Mouse (Mus musculus): ENCODE data around the gene Zfpl1. TPM values are rescaled to one million over a fixed set of nuclear protein-coding genes. Genes with fewer than 3 reads are reported as not detected.

Gene Zfpl1
- total RNA-seq, 2 experiments from 2014 or later, result 15.3 to 29.2 TPM

GRCm38 (mm10) chr19:6102169-6102853, 17.6 kb upstream of the Zfpl1 start:
- no peak for ATAC-seq (ENCODE audit: poor library complexity, severe bottlenecking)

GRCm38 (mm10) chr19:6101186-6101585, 16.4 kb upstream of the Zfpl1 start:
- ATAC-seq (ENCODE audit: poor library complexity, severe bottlenecking), result no peak

GRCm38 (mm10) chr19:6097847-6098246, 13.1 kb upstream of the Zfpl1 start:
- ATAC-seq (ENCODE audit: poor library complexity, severe bottlenecking), result peak; percentile 72

- no peak for ATAC-seq (ENCODE audit: poor library complexity, severe bottlenecking)
Observed at GRCm38 (mm10) chr19:6094119-6094518, 9.4 kb upstream of the Zfpl1 start, which contains the start of gene AC131692.1. AC131692.1 (plus strand) TSS chr19:6094419.

GRCm38 (mm10) chr19:6088841-6089240, 4.1 kb upstream of the Zfpl1 start:
- no peak for ATAC-seq (ENCODE audit: poor library complexity, severe bottlenecking)

- ATAC-seq (ENCODE audit: poor library complexity, severe bottlenecking), result peak; percentile 77
Observed at GRCm38 (mm10) chr19:6085417-6085879, 692 bp upstream of the Zfpl1 start.

GRCm38 (mm10) chr19:6082156-6082555, 2.6 kb downstream of the Zfpl1 start, which contains the start of gene Gm28374:
Gm28374 (minus strand) TSS chr19:6082256.
- no peak for ATAC-seq (ENCODE audit: poor library complexity, severe bottlenecking)

- no peak for ATAC-seq (ENCODE audit: poor library complexity, severe bottlenecking)
Observed at GRCm38 (mm10) chr19:6079983-6080480, 4.7 kb downstream of the Zfpl1 start, which contains the start of gene Tmem262. Tmem262 (plus strand) TSS chr19:6080033.

GRCm38 (mm10) chr19:6076564-6077393, 8.0 kb downstream of the Zfpl1 start, which contains the start of gene Vps51:
Vps51 (minus strand) TSS chr19:6077231.
- peak; percentile 97 for ATAC-seq (ENCODE audit: poor library complexity, severe bottlenecking)

- peak; percentile 57 for ATAC-seq (ENCODE audit: poor library complexity, severe bottlenecking)
Observed at GRCm38 (mm10) chr19:6073889-6074288, 10.9 kb downstream of the Zfpl1 start.

GRCm38 (mm10) chr19:6071261-6071660, 13.5 kb downstream of the Zfpl1 start:
- ATAC-seq (ENCODE audit: poor library complexity, severe bottlenecking), result no peak

- ATAC-seq (ENCODE audit: poor library complexity, severe bottlenecking), result no peak
Observed at GRCm38 (mm10) chr19:6070571-6071250, 14.0 kb downstream of the Zfpl1 start.

GRCm38 (mm10) chr19:6069851-6070250, 14.9 kb downstream of the Zfpl1 start:
- no peak for ATAC-seq (ENCODE audit: poor library complexity, severe bottlenecking)

- ATAC-seq (ENCODE audit: poor library complexity, severe bottlenecking), result no peak
Observed at GRCm38 (mm10) chr19:6068951-6069350, 15.8 kb downstream of the Zfpl1 start.

- ATAC-seq (ENCODE audit: poor library complexity, severe bottlenecking), result peak; percentile 93
Observed at GRCm38 (mm10) chr19:6067724-6068415, 16.9 kb downstream of the Zfpl1 start, which contains the start of gene Tm7sf2. Tm7sf2 (minus strand) TSS chr19:6068373.

- ATAC-seq (ENCODE audit: poor library complexity, severe bottlenecking), result peak; percentile 79
Observed at GRCm38 (mm10) chr19:6067011-6067723, 17.6 kb downstream of the Zfpl1 start.

- no peak for ATAC-seq (ENCODE audit: poor library complexity, severe bottlenecking)
Observed at GRCm38 (mm10) chr19:6066571-6066970, 18.2 kb downstream of the Zfpl1 start.

- no peak for ATAC-seq (ENCODE audit: poor library complexity, severe bottlenecking)
Observed at GRCm38 (mm10) chr19:6063081-6063480, 21.7 kb downstream of the Zfpl1 start.

- ATAC-seq (ENCODE audit: poor library complexity, severe bottlenecking), result no peak
Observed at GRCm38 (mm10) chr19:6062418-6062817, 22.3 kb downstream of the Zfpl1 start.
